Mouse (Mus musculus): Measurements from ENCODE around the gene Nbea. TPM values are rescaled to one million over a fixed set of nuclear protein-coding genes. Genes with fewer than 3 reads are reported as not detected.

The Nbea gene
- under 1 TPM; 0.16 to 0.25 TPM for polyA plus RNA-seq (2017; shearing (Covaris generic))

DNA sequence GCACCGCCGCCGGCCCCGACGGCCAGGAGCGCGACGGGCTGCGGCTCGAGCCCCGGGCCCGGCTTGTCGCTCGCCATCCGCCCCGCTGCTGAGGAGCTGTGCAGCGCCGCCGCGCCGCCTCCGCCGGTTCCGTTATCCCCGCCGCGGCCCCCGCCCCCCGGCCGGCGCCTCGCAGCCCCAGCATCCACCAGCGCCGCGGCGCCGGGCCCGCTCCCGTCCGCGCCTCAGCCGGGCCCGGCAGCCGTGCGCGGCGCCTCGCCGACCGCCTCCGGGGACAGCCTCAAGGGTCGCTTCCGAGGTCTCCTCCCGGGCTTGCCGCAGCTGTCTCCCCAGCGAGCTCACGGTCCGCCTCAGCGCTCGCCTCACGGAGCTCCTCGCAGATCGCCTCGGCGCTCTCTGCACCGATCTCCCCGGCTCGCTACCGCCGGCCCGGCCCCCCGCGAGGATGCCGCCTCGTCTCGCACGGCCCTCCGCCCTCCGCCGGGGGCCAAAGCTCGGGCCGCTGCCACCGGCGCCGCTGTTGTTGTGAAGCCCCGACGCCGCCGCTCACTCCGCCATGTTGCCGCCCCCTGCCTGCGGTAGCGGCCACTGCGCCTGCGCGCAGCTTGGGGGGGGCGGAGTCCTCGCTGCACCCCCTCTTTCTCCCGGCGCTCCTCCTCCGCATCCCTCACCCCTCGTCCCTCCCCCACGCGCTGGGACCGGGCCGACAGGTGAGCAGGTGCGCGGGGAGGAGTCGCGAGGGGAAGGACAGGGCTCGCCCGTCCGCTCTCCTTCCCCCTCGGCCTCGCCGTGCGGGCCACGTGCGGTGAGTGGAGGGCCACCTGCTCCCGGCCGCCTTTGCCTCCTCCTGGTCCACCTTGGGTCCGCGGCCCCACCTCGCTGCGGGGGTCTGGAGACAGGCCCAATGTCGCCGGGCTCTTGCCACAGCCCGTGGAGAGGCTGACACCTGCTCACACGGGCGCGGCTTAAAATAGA, at the start of gene Nbea:
Gene Nbea, minus strand, starts transcription at position 543 of the 975 bp plus-strand sequence.
- ATAC-seq, result no peak

- ATAC-seq, result no peak
Measured at GRCm38 (mm10) chr3:56229283-56229682, 45.8 kb upstream of the Nbea start.

GRCm38 (mm10) chr3:56215989-56216388, 32.5 kb upstream of the Nbea start:
- no peak for ATAC-seq

- no peak for ATAC-seq
Measured at GRCm38 (mm10) chr3:56203968-56204367, 20.5 kb upstream of the Nbea start.

- no peak for ATAC-seq
Measured at GRCm38 (mm10) chr3:56188238-56188637, 4.7 kb upstream of the Nbea start.

GRCm38 (mm10) chr3:56187131-56187779, 3.8 kb upstream of the Nbea start:
- ATAC-seq, result no peak

GRCm38 (mm10) chr3:56182371-56183158, 936 bp downstream of the Nbea start:
- no peak for ATAC-seq

- ATAC-seq, result no peak
Measured at GRCm38 (mm10) chr3:56181991-56182370, 1.5 kb downstream of the Nbea start.

- no peak for ATAC-seq
Measured at GRCm38 (mm10) chr3:56181025-56181424, 2.5 kb downstream of the Nbea start.

- no peak for ATAC-seq
Measured at GRCm38 (mm10) chr3:56157864-56158263, 25.6 kb downstream of the Nbea start.

- no peak for ATAC-seq
Measured at GRCm38 (mm10) chr3:56126674-56127073, 56.8 kb downstream of the Nbea start.

DNA sequence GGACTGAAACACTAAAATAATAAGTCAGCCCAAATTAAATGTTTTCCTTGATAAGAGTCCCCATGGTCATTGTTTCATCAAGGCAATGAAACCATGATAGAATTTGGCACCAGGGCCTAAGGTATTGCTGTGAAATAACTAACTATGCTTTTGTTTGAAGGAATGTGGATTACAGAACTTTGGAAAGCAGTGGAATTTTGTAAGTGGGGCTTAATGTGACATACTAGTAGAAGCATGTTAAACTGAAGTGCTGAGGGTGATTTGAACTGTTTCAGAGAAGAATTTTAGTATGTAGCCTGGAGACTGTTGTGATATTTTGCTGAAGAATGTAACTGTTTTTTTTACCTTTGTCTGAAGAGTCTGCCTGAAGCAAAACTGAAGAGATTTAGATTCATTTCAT, 66.9 kb downstream of the Nbea start:
- no peak for ATAC-seq

DNA sequence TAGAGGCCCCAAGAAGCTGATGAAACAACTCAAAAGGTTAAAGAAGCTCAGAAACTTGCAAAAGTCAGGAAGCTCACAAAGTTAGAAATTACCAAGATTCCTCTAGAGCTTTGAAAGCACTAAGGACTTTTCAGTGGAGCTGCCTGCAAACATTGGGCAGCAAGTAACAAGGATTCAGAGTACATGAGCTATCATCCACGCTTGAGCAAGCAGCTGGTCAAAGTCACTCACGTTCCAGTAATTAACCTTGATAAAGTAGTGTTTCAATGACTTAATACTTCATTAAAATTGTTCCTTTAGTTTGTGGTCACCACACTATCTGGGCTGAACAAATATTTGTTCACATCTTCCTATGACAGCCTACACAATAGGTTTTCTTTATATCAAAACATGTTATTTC, 75.4 kb downstream of the Nbea start:
- ATAC-seq, result no peak

DNA sequence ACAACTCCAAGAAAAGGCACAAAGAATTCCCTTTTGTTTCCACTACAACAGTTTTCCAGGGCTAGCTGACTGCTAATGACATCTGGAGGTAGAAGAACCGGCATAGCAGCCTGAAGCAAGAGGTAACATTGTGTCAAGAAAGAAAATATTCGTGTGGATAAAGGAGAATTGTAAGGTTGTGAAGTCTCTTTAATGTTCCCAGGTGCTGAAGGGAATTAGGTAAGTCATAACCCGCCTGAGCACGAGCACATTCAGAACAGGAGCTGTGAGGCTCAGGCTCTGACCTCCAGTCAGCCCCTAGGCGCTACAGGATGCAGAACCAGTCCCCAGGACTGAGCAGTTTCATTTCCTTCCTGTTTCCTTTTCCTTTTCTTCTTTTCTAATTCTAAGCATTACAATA, 86.4 kb downstream of the Nbea start:
- no peak for ATAC-seq

GRCm38 (mm10) chr3:56079015-56079612, 104.4 kb downstream of the Nbea start:
- no peak for ATAC-seq

- no peak for ATAC-seq
Measured at GRCm38 (mm10) chr3:56067849-56068248, 115.7 kb downstream of the Nbea start.

GRCm38 (mm10) chr3:56066360-56067040, 117.0 kb downstream of the Nbea start:
- no peak for ATAC-seq

GRCm38 (mm10) chr3:56065234-56065633, 118.3 kb downstream of the Nbea start:
- no peak for ATAC-seq

DNA sequence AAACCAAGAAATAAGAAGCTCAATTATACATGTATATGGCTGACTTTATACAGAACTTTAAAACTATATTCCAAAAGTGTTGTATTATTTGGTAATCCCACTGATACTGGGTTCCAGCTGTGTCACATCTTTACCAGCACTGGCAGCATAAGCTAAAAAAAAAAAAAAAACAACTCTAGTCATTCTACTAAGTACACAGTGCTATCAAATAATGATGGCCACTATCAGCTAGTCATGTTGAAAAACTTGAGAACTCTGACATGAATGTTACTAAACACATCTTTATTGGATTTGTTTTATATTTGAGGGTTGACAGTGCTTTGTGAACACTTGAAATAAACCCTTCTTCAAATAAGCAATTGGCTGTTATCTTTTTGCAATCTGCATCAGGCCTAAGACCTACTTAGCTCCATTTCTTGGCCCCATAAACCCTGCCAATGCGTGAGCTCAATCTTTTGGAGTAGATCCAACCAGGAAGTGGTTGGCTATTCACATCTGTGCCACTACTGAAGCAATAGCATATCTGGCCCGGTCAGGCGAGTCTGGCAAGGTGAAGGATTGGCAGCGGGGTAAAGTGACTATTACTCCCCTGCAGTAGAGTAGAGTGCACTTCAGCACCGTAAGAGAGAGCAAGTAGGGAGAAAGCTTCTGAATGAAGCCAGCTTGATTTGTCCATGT, 137.7 kb downstream of the Nbea start:
- no peak for ATAC-seq

DNA sequence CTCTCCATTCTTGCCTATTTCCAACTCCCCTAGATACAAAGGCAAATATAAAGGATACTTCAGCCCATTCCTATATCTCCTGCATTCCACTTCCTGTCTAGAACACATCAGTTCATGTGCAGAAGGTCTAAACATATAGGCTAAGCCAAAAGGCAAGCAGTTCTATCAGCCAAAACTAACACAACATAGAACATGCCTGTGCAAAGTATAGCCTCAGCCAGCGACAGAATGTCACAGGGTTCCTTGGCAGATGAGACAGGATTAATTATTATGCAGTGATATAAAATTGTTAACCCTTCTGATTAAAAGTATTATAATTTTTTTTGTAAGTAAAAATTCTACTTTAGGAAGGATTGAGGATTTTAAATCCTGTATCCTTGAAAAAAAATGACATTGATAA, 140.4 kb downstream of the Nbea start:
- ATAC-seq, result no peak

DNA sequence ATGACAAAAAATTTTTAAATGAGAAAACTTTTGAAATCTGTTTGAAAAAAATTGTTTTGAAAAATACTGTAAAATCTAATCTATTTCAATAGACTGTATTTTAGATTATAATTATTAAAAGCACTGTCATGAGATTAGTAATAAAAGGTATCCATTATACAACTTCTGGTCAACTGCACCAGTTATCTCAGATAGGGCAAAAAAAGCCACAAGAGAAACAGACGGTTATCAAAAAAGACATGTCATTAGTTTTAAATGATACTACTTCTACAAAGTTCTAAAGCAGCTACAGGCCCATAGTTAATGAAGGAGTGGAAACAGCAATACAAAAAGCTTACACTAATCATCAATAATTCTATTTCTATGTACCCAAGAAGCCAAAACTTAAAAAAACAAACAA, 144.0 kb downstream of the Nbea start:
- ATAC-seq, result no peak
